Mouse (Mus musculus) G1E (cell line): ENCODE results near the gene Nlrc5.

Experiments used
- CTCF ChIP-seq: IDR thresholded peaks from 2 replicates; pipeline ENCODE4 v1.5.1; 2012; ENCODE audit warnings: low read depth, low read length, inconsistent platforms, mixed read lengths
- GATA2 ChIP-seq: IDR thresholded peaks from 2 replicates; pipeline ENCODE4 v1.6.1; 2012; ENCODE audit warnings: low read depth, low read length, inconsistent platforms, borderline replicate concordance
- TAL1 ChIP-seq: conservative IDR thresholded peaks from 2 replicates; pipeline ENCODE4 v1.6.1; 2012; ENCODE audit warnings: low read depth, low read length, inconsistent platforms, mixed read lengths

- no peak for TF ChIP-seq CTCF
- no peak for TF ChIP-seq TAL1
- TF ChIP-seq GATA2 = no peak
Observed at GRCm38 (mm10) chr8:94537456-94537855, 103.3 kb downstream of the Nlrc5 start.
